Mouse (Mus musculus) testis, adult 2 months (tissue): Measurements from ENCODE around the gene Cbs. TPM values are rescaled to one million over a fixed set of nuclear protein-coding genes. Genes with fewer than 3 reads are reported as not detected.
A peak's percentile ranks its signal among the peaks of the same experiment; 100 is the strongest.

Experiments
- H3K27ac ChIP-seq: fragments of 200-500 bp; 2 replicates; pipeline ENCODE4 v1.5.1; 2012; ENCODE audit warnings: low read depth, low read length; ENCODE audit not compliant: control insufficient read depth, insufficient read depth
- H3K27me3 ChIP-seq: fragments of 200-500 bp; 2 replicates; pipeline ENCODE4 v1.6.1; 2012; ENCODE audit warnings: mild to moderate bottlenecking, low read length, moderate library complexity; ENCODE audit not compliant: control insufficient read depth, insufficient read depth
- H3K36me3 ChIP-seq: fragments of 200-500 bp; 2 replicates; pipeline ENCODE4 v1.6.1; 2012; ENCODE audit warnings: mild to moderate bottlenecking, low read length; ENCODE audit not compliant: control insufficient read depth, insufficient read depth
- H3K4me1 ChIP-seq: fragments of 200-500 bp; 2 replicates; pipeline ENCODE4 v1.6.1; 2012; ENCODE audit warnings: low read length; ENCODE audit not compliant: control insufficient read depth, insufficient read depth
- H3K4me3 ChIP-seq: fragments of 200-500 bp; 2 replicates; pipeline ENCODE4 v1.5.1; 2012; ENCODE audit warnings: low read depth, mild to moderate bottlenecking, low read length, moderate library complexity, mixed read lengths; ENCODE audit not compliant: control insufficient read depth
- CTCF ChIP-seq: fragments of 200-500 bp; IDR thresholded peaks from 2 replicates; pipeline ENCODE4 v1.5.1; 2012; ENCODE audit warnings: low read depth, mild to moderate bottlenecking, inconsistent platforms, low read length, moderate library complexity; ENCODE audit not compliant: control insufficient read depth, insufficient read depth, insufficient replicate concordance
- POLR2A ChIP-seq: fragments of 200-500 bp; IDR thresholded peaks from 2 replicates; pipeline ENCODE4 v1.6.1; 2012; ENCODE audit warnings: low read depth, mild to moderate bottlenecking, inconsistent platforms, low read length, moderate library complexity; ENCODE audit not compliant: control insufficient read depth
- polyA plus RNA-seq: library from polyadenylated mRNA; depleted of rRNA; stranded (reverse); fragments of >200 nt; gene quantifications from 2 replicates; pipeline ENCODE4 v1.2.3, GENCODE M21; 2012

Gene Cbs
- polyA plus RNA-seq, 1 experiment: 0.58 TPM

GRCm38 (mm10) chr17:31570321-31570925 is 66.6 kb downstream of the Cbs start:
- H3K4me3 ChIP-seq: no peak overlapping the region
- TF ChIP-seq POLR2A (no peak), CTCF (no peak)
- H3K4me1 ChIP-seq: peaks cover 9% of the 10 kb centered on the region
- H3K27me3 ChIP-seq: no peaks in the 10 kb centered on the region
- H3K27ac ChIP-seq: no peak overlapping the region
- no peaks in the 10 kb centered on the region for H3K36me3 ChIP-seq

GRCm38 (mm10) chr17:31569756-31570155 is 67.3 kb downstream of the Cbs start:
- no peak for TF ChIP-seq CTCF
- no peak for TF ChIP-seq POLR2A
- Histone ChIP-seq H3K4me3 (no peak overlapping the region), H3K4me1 (peaks cover 9% of the 10 kb centered on the region), H3K36me3 (no peaks in the 10 kb centered on the region), H3K27ac (no peak overlapping the region), H3K27me3 (no peaks in the 10 kb centered on the region)

GRCm38 (mm10) chr17:31566276-31566675 is 70.8 kb downstream of the Cbs start:
- no peaks in the 10 kb centered on the region for H3K27me3 ChIP-seq
- H3K27ac ChIP-seq: peak overlapping the region; percentile 96
- H3K36me3 ChIP-seq: no peaks in the 10 kb centered on the region
- TF ChIP-seq CTCF: no peak
- TF ChIP-seq POLR2A: no peak
- peaks cover 15% of the 10 kb centered on the region for H3K4me1 ChIP-seq
- H3K4me3 ChIP-seq: peak overlapping the region; percentile 99

- TF ChIP-seq POLR2A (peak; percentile 16), CTCF (peak; percentile 13; the same call in 1 of the 2 replicates)
- Histone ChIP-seq H3K4me3 (peak overlapping the region; percentile 99), H3K27ac (peak overlapping the region; percentile 96), H3K27me3 (no peaks in the 10 kb centered on the region), H3K4me1 (peaks cover 15% of the 10 kb centered on the region), H3K36me3 (no peaks in the 10 kb centered on the region)
These were observed 71.6 kb downstream of the Cbs start for GRCm38 (mm10) chr17:31565141-31566056.

- Histone ChIP-seq H3K4me1 (peaks cover 15% of the 10 kb centered on the region), H3K27ac (peak overlapping the region; percentile 96), H3K36me3 (no peaks in the 10 kb centered on the region), H3K4me3 (peak overlapping the region; percentile 99), H3K27me3 (no peaks in the 10 kb centered on the region)
- TF ChIP-seq CTCF (no peak), POLR2A (no peak)
These were observed 72.2 kb downstream of the Cbs start for GRCm38 (mm10) chr17:31564858-31565140.

GRCm38 (mm10) chr17:31564015-31564857 is 72.8 kb downstream of the Cbs start, which contains the start of gene Pknox1:
Pknox1 (plus strand) TSS chr17:31564734.
- no peaks in the 10 kb centered on the region for H3K36me3 ChIP-seq

More at GRCm38 (mm10) chr17:31564015-31564857, 72.8 kb downstream of the Cbs start, which contains the start of gene Pknox1:
- H3K27me3 ChIP-seq: no peaks in the 10 kb centered on the region
- H3K4me3 ChIP-seq: peak within 1 kb of the TSS; percentile 99
- H3K27ac ChIP-seq: peak within 1 kb of the TSS; percentile 96
- H3K4me1 ChIP-seq: peaks cover 15% of the 10 kb centered on the region
- no peak for TF ChIP-seq CTCF
- peak; percentile 50; the same call in 1 of the 2 replicates for TF ChIP-seq POLR2A
